Mouse (Mus musculus): Measurements from ENCODE around the gene Vstm2l.

The Vstm2l gene

GRCm38 (mm10) chr2:157991026-157991425 lies 76.6 kb downstream of the Vstm2l start:
- no peak for DNase-seq (ENCODE audit: low spot score in 2 of 2)

DNA sequence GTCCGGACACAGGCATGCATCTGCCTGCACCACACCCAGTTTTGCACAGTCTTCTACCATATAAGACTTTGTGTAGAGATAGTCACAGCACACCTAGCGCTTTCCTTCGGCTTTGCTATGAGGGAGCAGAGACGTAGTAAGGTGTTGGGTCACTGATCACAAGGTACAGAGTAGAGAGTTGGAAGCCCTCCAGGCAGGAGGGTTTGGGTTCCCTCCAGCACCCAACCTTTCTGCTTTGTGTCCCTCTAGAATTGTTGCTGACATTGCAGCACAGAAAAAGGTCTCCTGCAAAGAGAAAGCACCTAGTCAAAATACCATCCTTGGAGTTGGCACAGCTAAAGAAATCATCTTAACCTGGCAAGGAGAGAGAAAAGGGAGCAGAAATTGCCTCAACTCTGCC lies 78.0 kb downstream of the Vstm2l start:
- DNase-seq (ENCODE audit: low spot score in 2 of 2) = no peak

Measured in spleen, postnatal 36 days (tissue).